Mouse (Mus musculus) megakaryocyte, embryonic 14.5 days (primary cell): ENCODE measurements at regions not wholly inside any gene's neighbourhood (a gene's known extent, or its start where the extent isn't known, plus 50 kb on each side); places are given as distances from the start of the nearest gene placed in this dataset.
"Not testable (repeated sequence)": the region's sequence is repeated elsewhere in the genome, so short reads cannot be mapped to it uniquely, and the experiment has no call there.

Experiments
- H3K27me3 ChIP-seq: replicated peaks from 2 replicates; pipeline ENCODE3; 2012; ENCODE audit warnings: inconsistent platforms
- H3K36me3 ChIP-seq: replicated peaks from 2 replicates; pipeline ENCODE3; 2012; ENCODE audit warnings: low read length, inconsistent platforms, mixed read lengths
- H3K4me1 ChIP-seq: 2 replicates; pipeline ENCODE4 v1.6.1; 2012; ENCODE audit warnings: inconsistent platforms
- H3K4me3 ChIP-seq: replicated peaks from 2 replicates; pipeline ENCODE3; 2012; ENCODE audit warnings: moderate library complexity, mild to moderate bottlenecking, inconsistent platforms
- H3K9me3 ChIP-seq: 2 replicates; pipeline ENCODE4 v1.6.1; 2012; ENCODE audit warnings: inconsistent platforms
- FLI1 ChIP-seq: IDR thresholded peaks from 2 replicates; pipeline ENCODE4 v1.6.1; 2012; ENCODE audit warnings: low read length, inconsistent platforms, mixed read lengths
- GATA1 ChIP-seq: IDR thresholded peaks from 3 replicates; pipeline ENCODE4 v1.6.1; 2012; ENCODE audit warnings: mixed read lengths, low read length, inconsistent platforms, borderline replicate concordance

DNA sequence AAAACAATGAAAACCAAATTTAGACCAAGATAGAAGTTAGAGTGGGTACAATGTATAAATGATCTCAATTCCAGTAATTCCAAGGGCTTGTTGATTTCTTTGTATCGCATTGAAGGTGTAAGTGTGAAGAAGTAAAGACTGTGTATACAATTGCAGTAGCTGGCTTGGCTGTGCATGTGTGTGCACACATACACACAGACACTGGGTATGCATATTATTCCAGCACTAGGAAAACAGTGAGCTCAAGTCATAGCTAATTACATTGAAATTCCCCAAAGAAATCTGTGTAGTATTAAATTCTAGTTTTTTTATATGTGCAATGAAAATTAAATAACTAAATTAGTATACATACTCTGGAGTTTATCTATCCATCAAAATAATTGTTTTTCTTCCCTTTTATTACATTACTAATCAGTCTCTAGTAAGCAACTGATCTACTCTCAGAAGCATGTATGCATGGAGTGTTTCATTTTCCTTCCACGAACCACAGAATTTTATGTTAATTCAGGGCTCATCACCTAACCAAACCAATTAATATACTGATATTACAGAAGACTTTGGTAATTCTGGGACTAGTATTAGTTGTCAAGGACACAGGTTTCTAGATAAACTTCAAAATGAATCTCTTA lies 56.5 kb downstream of the Gm8797 start:
- Histone ChIP-seq H3K4me3 (no peak overlapping the region), H3K4me1 (no peaks in the 10 kb centered on the region), H3K36me3 (no peaks in the 10 kb centered on the region), H3K27me3 (no peaks in the 10 kb centered on the region), H3K9me3 (no peaks in the 10 kb centered on the region)
- TF ChIP-seq GATA1 = no peak
- no peak for TF ChIP-seq FLI1

GRCm38 (mm10) chr3:5811071-5811590 lies 60.5 kb downstream of the Gm8797 start:
- no peaks in the 10 kb centered on the region for H3K27me3 ChIP-seq
- TF ChIP-seq GATA1 (no peak), FLI1 (no peak)
- H3K9me3 ChIP-seq = no peaks in the 10 kb centered on the region
- no peaks in the 10 kb centered on the region for H3K4me1 ChIP-seq
- H3K4me3 ChIP-seq = no peak overlapping the region
- no peaks in the 10 kb centered on the region for H3K36me3 ChIP-seq

GRCm38 (mm10) chr3:5820243-5820642 lies 69.6 kb downstream of the Gm8797 start:
- not testable (repeated sequence) for H3K9me3 ChIP-seq, H3K27me3 ChIP-seq, H3K4me1 ChIP-seq, H3K4me3 ChIP-seq, H3K36me3 ChIP-seq

- not testable (repeated sequence) for H3K36me3 ChIP-seq, H3K27me3 ChIP-seq, H3K9me3 ChIP-seq, H3K4me1 ChIP-seq
- H3K4me3 ChIP-seq = peak overlapping the region; percentile 0
Observed at GRCm38 (mm10) chr3:5860237-5860636, 109.6 kb downstream of the Gm8797 start.

- no peaks in the 10 kb centered on the region for H3K9me3 ChIP-seq
- H3K36me3 ChIP-seq = no peaks in the 10 kb centered on the region
- H3K4me3 ChIP-seq = no peak overlapping the region
- no peaks in the 10 kb centered on the region for H3K4me1 ChIP-seq
- H3K27me3 ChIP-seq = no peaks in the 10 kb centered on the region
- no peak for TF ChIP-seq GATA1
- no peak for TF ChIP-seq FLI1
Observed at GRCm38 (mm10) chr3:5870407-5870806, 119.8 kb downstream of the Gm8797 start.

- no peaks in the 10 kb centered on the region for H3K36me3 ChIP-seq
- TF ChIP-seq FLI1 = no peak
- no peaks in the 10 kb centered on the region for H3K4me1 ChIP-seq
- no peaks in the 10 kb centered on the region for H3K27me3 ChIP-seq
- no peaks in the 10 kb centered on the region for H3K9me3 ChIP-seq
- H3K4me3 ChIP-seq = no peak overlapping the region
Observed at GRCm38 (mm10) chr3:5879113-5879512, 128.5 kb downstream of the Gm8797 start.

- H3K4me3 ChIP-seq = peak overlapping the region; percentile 42
- H3K4me1 ChIP-seq = no peaks in the 10 kb centered on the region; the same call in 1 of the 2 replicates
- TF ChIP-seq GATA1 = no peak
- no peak for TF ChIP-seq FLI1
- no peaks in the 10 kb centered on the region for H3K36me3 ChIP-seq
- no peaks in the 10 kb centered on the region for H3K9me3 ChIP-seq
- H3K27me3 ChIP-seq = no peaks in the 10 kb centered on the region
Observed at GRCm38 (mm10) chr3:5917536-5917935, 166.9 kb downstream of the Gm8797 start.

DNA sequence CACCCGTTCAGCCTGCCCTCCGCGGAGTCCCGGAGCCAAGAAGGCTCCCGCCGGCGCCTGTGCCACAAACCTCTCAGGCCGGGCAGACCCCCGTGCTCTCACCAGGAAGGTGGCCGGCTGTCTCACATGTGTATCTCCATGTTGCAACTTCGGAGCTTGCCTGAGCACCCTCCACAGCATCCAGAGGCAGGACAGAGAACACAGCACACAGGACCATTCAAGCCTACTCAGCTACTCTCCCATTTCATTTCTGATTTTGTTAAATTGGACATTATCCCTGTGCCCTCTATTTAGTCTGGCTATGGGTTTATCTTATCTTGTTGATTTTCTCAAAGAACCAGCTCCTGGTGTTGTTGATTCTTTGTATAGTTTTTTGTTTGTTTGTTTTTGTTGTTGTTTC lies 199.6 kb downstream of the Gm8797 start:
- not testable (repeated sequence) for H3K27me3 ChIP-seq, H3K9me3 ChIP-seq, H3K36me3 ChIP-seq, H3K4me1 ChIP-seq, H3K4me3 ChIP-seq

DNA sequence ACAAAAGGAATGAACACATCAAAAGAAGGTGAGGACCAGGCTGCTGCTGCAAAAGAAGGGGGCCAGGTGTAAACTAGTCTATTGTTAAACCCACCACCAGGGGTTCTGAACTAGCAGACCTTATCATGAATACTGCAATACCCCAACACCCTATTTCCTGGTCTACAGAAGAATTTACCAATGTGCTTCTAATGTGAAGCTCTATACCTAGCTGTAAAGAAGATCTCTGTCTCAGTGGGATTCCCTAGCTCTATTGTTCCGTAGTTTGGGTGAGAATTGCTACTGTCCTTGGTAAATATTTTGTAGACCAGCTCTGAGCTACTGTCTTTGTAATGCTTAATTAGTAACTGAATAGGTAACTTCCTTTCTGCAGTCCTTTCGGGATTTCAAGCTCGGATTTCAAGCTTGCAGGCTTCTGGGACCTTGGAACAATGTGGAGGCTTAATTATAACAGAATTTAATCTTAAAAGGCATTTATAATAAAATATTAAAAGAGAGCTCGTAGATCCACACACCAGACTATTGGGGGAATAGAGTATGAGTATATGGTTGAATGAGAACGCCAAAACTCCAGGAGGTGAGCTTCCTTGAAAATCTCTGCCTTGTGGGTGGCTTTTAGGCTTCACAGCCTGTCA lies 238.5 kb downstream of the Gm8797 start:
- H3K4me3 ChIP-seq, H3K27me3 ChIP-seq, H3K36me3 ChIP-seq, H3K4me1 ChIP-seq, H3K9me3 ChIP-seq: not testable (repeated sequence)

DNA sequence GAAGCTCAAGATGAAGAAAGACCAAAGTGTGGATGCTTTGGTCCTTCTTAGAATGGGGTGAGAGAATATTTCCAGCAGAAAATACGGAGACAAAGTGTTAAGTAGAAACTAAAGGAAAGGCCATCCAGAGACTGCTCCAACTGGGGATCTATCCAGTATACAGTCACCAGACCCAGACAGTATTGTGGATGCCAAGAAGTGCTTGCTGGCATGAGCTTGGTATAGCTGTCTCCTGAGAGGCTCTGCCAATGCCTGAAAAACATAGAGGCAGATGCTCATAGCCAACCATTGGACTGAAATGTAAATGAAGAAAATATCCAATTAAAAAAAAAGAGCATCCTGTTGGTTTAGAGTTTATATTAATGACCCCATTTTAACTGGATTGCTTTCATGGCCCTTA lies 253.8 kb downstream of the Gm8797 start:
- H3K27me3 ChIP-seq = no peaks in the 10 kb centered on the region

GRCm38 (mm10) chr3:6018749-6019148 lies 268.1 kb downstream of the Gm8797 start:
- H3K4me1 ChIP-seq = no peaks in the 10 kb centered on the region
- H3K27me3 ChIP-seq = no peaks in the 10 kb centered on the region
- no peaks in the 10 kb centered on the region for H3K9me3 ChIP-seq
- no peak for TF ChIP-seq GATA1
- TF ChIP-seq FLI1 = no peak
- H3K4me3 ChIP-seq = no peak overlapping the region
- no peaks in the 10 kb centered on the region for H3K36me3 ChIP-seq

More for the DNA sequence above, 253.8 kb downstream of the Gm8797 start:
- no peaks in the 10 kb centered on the region for H3K9me3 ChIP-seq
- TF ChIP-seq FLI1 = no peak
- TF ChIP-seq GATA1 = no peak
- H3K4me3 ChIP-seq = no peak overlapping the region
- H3K36me3 ChIP-seq = no peaks in the 10 kb centered on the region
- H3K4me1 ChIP-seq = no peaks in the 10 kb centered on the region

DNA sequence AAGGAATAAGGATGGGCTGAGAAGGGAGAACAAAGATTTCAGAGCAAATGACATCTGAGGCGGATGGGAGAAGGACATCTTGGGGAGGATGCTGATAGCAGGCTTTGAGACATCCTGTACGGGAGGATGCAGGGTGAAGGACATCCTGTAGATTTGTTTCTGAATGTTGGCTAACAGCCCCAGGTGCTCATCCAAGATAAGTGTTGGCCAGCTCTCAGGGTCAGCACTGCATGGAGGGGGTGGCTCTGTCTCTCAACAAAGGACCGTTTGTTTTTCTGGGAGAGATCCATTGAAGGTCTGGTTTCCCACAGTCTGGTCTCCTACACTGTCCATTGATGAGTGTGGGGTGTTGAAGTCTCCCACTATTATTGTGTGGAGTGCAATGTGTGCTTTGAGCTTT lies 290.7 kb downstream of the Gm8797 start:
- not testable (repeated sequence) for H3K9me3 ChIP-seq, H3K27me3 ChIP-seq, H3K36me3 ChIP-seq, H3K4me1 ChIP-seq, H3K4me3 ChIP-seq
